Mouse (Mus musculus): ENCODE results near the gene Cd207.

The Cd207 gene

GRCm38 (mm10) chr6:83677757-83678156 is at the start of gene Cd207:
Gene Cd207 (minus strand): TSS chr6:83677857.
- no peak for DNase-seq

- DNase-seq: no peak
Observed at GRCm38 (mm10) chr6:83727178-83727577, 49.5 kb upstream of the Cd207 start.

GRCm38 (mm10) chr6:83722526-83722925 is 44.9 kb upstream of the Cd207 start:
- DNase-seq: no peak

- DNase-seq: no peak
Observed at GRCm38 (mm10) chr6:83717026-83717425, 39.4 kb upstream of the Cd207 start.

- no peak for DNase-seq
Observed at GRCm38 (mm10) chr6:83715461-83716196, 38.0 kb upstream of the Cd207 start.

GRCm38 (mm10) chr6:83714221-83715123 is 36.8 kb upstream of the Cd207 start:
- DNase-seq: no peak

GRCm38 (mm10) chr6:83713271-83714136 is 35.8 kb upstream of the Cd207 start:
- DNase-seq: no peak

GRCm38 (mm10) chr6:83711725-83712475 is 34.2 kb upstream of the Cd207 start:
- no peak for DNase-seq

GRCm38 (mm10) chr6:83711067-83711675 is 33.5 kb upstream of the Cd207 start, which contains the start of gene Vax2:
Gene Vax2 (plus strand): TSS chr6:83711264.
- peak; percentile 66 for DNase-seq

GRCm38 (mm10) chr6:83710361-83711066 is 32.9 kb upstream of the Cd207 start:
- no peak for DNase-seq

GRCm38 (mm10) chr6:83707738-83708510 is 30.3 kb upstream of the Cd207 start:
- DNase-seq: no peak

GRCm38 (mm10) chr6:83704701-83705100 is 27.0 kb upstream of the Cd207 start:
- DNase-seq: no peak

GRCm38 (mm10) chr6:83704294-83704693 is 26.6 kb upstream of the Cd207 start:
- no peak for DNase-seq

GRCm38 (mm10) chr6:83703722-83704078 is 26.0 kb upstream of the Cd207 start:
- no peak for DNase-seq

GRCm38 (mm10) chr6:83703000-83703721 is 25.5 kb upstream of the Cd207 start:
- DNase-seq: no peak

- DNase-seq: no peak
Observed at GRCm38 (mm10) chr6:83702146-83702999, 24.7 kb upstream of the Cd207 start.

- DNase-seq: no peak
Observed at GRCm38 (mm10) chr6:83701001-83701400, 23.3 kb upstream of the Cd207 start.

GRCm38 (mm10) chr6:83699971-83700370 is 22.3 kb upstream of the Cd207 start:
- no peak for DNase-seq

GRCm38 (mm10) chr6:83697932-83698331 is 20.3 kb upstream of the Cd207 start:
- DNase-seq: no peak
